Mouse (Mus musculus) liver, embryonic 12.5 days (tissue): Measurements from ENCODE around the gene Adamts9. TPM values are rescaled to one million over a fixed set of nuclear protein-coding genes. Genes with fewer than 3 reads are reported as not detected.

Experiments used
- ATAC-seq: fragments of 200-750 bp; cut with Nextera tagmentation; 2 replicates; pipeline ENCODE4 v1.8.0; 2017; ENCODE audit warnings: moderate number of reproducible peaks, mild to moderate bottlenecking, moderate library complexity
- H3K27ac ChIP-seq: fragments of 300-500 bp; sonication (generic); 2 replicates; pipeline ENCODE4 v1.5.1; 2016; ENCODE audit warnings: mild to moderate bottlenecking
- H3K27me3 ChIP-seq: fragments of 300-500 bp; sonication (generic); replicated peaks from 2 replicates; pipeline ENCODE4 v1.6.1; 2016; ENCODE audit warnings: mild to moderate bottlenecking, moderate library complexity
- H3K36me3 ChIP-seq: fragments of 300-500 bp; sonication (generic); 2 replicates; pipeline ENCODE4 v1.6.1; 2016; ENCODE audit warnings: mild to moderate bottlenecking, moderate library complexity
- H3K4me1 ChIP-seq: fragments of 300-500 bp; sonication (generic); 2 replicates; pipeline ENCODE4 v1.6.1; 2016
- H3K4me2 ChIP-seq: fragments of 300-500 bp; sonication (generic); 2 replicates; pipeline ENCODE4 v1.6.1; 2016; ENCODE audit warnings: mild to moderate bottlenecking, moderate library complexity
- H3K4me3 ChIP-seq: fragments of 300-500 bp; sonication (generic); 2 replicates; pipeline ENCODE4 v1.5.1; 2016; ENCODE audit warnings: mild to moderate bottlenecking, moderate library complexity
- H3K9ac ChIP-seq: fragments of 300-500 bp; sonication (generic); 2 replicates; pipeline ENCODE4 v1.6.1; 2016; ENCODE audit warnings: mild to moderate bottlenecking, moderate library complexity
- H3K9me3 ChIP-seq: fragments of 300-500 bp; sonication (generic); replicated peaks from 2 replicates; pipeline ENCODE4 v1.6.1; 2016; ENCODE audit warnings: mild to moderate bottlenecking, moderate library complexity
- WGBS: fragments of 180-500 bp; shearing (Covaris S2); methylation state at CpG from one replicate; pipeline ENCODE4 v1.1.7; 2016; ENCODE audit not compliant: insufficient replicate concordance; 5-methylcytosine and 5-hydroxymethylcytosine counted together
- polyA plus RNA-seq: library from polyadenylated mRNA; unstranded; fragments of >200 nt; fragmentation: Nextera tagmentation; extraction: Ambion mirVana; gene quantifications from 2 replicates; pipeline ENCODE4 v1.2.1, GENCODE M21; 2016

Gene Adamts9
- polyA plus RNA-seq, 1 experiment from 2014 or later: 2.0 TPM

DNA sequence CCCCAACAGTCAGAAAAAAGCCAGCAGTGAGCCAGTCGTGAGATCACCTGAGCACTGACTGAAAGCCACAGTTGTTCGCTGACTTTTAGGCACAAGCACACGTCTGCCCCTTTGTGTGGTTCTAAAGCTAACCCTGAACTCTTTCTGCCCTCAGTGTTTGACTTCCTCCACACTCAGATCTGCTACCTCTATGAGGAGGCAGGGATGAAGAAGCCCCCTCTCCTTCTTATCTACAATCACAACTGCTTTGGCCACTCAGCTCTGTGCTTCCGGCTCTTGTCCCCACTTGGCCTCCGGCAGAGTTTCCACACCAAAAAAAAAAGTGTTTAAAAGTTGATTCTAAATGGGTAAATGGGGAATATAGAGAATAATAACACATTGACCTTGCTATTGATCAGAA is 67.2 kb downstream of the Adamts9 start:
- Histone ChIP-seq H3K9ac (no peak overlapping the region), H3K27ac (no peak overlapping the region), H3K4me3 (no peak overlapping the region), H3K27me3 (no peaks in the 10 kb centered on the region), H3K36me3 (no peaks in the 10 kb centered on the region), H3K4me2 (no peak overlapping the region), H3K9me3 (no peaks in the 10 kb centered on the region), H3K4me1 (peaks cover 3% of the 10 kb centered on the region; the same call in 1 of the 2 replicates)
- 7% methylated on average over 5 of the region's 5 CpGs for WGBS
- ATAC-seq: no peak

GRCm38 (mm10) chr6:92875340-92875739 is 68.0 kb downstream of the Adamts9 start:
- 61% methylated on average over 2 of the region's 2 CpGs for WGBS
- H3K36me3 ChIP-seq: no peaks in the 10 kb centered on the region
- H3K27me3 ChIP-seq: no peaks in the 10 kb centered on the region
- no peak overlapping the region for H3K4me3 ChIP-seq
- H3K9me3 ChIP-seq: no peaks in the 10 kb centered on the region
- no peak overlapping the region for H3K27ac ChIP-seq
- no peak overlapping the region for H3K4me2 ChIP-seq
- H3K9ac ChIP-seq: no peak overlapping the region
- ATAC-seq: no peak
- H3K4me1 ChIP-seq: peaks cover 3% of the 10 kb centered on the region; the same call in 1 of the 2 replicates

- no peak overlapping the region for H3K4me3 ChIP-seq
- no peak overlapping the region for H3K4me2 ChIP-seq
- 9% methylated on average over 5 of the region's 5 CpGs for WGBS
- no peak overlapping the region for H3K9ac ChIP-seq
- H3K4me1 ChIP-seq: peaks cover 3% of the 10 kb centered on the region; the same call in 1 of the 2 replicates
- no peaks in the 10 kb centered on the region for H3K9me3 ChIP-seq
- no peaks in the 10 kb centered on the region for H3K36me3 ChIP-seq
- ATAC-seq: no peak
- no peaks in the 10 kb centered on the region for H3K27me3 ChIP-seq
- no peak overlapping the region for H3K27ac ChIP-seq
Measured at GRCm38 (mm10) chr6:92874854-92875253, 68.4 kb downstream of the Adamts9 start.

GRCm38 (mm10) chr6:92872766-92873165 is 70.5 kb downstream of the Adamts9 start:
- ATAC-seq: no peak
- Histone ChIP-seq H3K27me3 (no peaks in the 10 kb centered on the region), H3K9ac (no peak overlapping the region), H3K4me2 (no peak overlapping the region), H3K27ac (no peak overlapping the region), H3K36me3 (no peaks in the 10 kb centered on the region), H3K9me3 (no peaks in the 10 kb centered on the region), H3K4me3 (no peak overlapping the region), H3K4me1 (peaks cover 3% of the 10 kb centered on the region; the same call in 1 of the 2 replicates)
- 80% methylated on average over 10 of the region's 10 CpGs for WGBS

- no peak overlapping the region for H3K4me3 ChIP-seq
- no peaks in the 10 kb centered on the region for H3K9me3 ChIP-seq
- 71% methylated on average over 4 of the region's 4 CpGs for WGBS
- no peak overlapping the region for H3K27ac ChIP-seq
- H3K4me1 ChIP-seq: peaks cover 3% of the 10 kb centered on the region; the same call in 1 of the 2 replicates
- H3K36me3 ChIP-seq: no peaks in the 10 kb centered on the region
- no peaks in the 10 kb centered on the region for H3K27me3 ChIP-seq
- ATAC-seq: no peak
- no peak overlapping the region for H3K4me2 ChIP-seq
- H3K9ac ChIP-seq: no peak overlapping the region
Measured at GRCm38 (mm10) chr6:92871813-92872212, 71.5 kb downstream of the Adamts9 start.

DNA sequence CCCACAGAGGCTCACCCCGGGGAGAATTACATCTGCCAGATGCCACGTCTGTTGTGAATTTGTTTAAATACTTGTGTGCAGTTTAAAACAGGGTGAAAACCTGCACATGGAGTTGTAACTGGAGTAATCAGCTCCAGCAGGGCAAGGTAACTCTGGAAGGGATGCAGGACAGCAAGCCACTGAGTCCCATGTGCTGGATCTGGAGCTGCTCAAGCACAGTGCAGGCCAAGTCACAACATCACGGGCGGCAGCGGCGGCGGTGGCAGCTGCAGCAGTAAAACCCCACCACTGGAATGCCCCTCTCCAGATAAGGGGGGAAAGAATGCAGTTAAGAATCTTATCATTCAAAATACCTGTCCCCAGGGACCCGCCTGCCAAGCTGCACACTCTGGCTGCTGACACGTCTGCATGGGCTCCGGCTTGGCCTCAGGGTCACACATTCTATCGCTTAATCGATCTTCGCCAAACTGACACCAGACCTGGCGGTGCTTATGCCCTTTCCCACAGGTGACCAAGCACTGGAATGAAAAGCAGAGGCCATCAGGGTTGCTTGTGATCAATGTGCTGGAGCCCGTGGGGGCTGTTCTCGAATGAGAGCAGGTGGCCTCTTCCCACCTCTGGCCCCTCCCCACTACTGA is 73.6 kb downstream of the Adamts9 start:
- ATAC-seq: no peak
- Histone ChIP-seq H3K4me2 (peak overlapping the region; percentile 2; the same call in 1 of the 2 replicates), H3K27ac (no peak overlapping the region), H3K27me3 (no peaks in the 10 kb centered on the region), H3K4me1 (no peaks in the 10 kb centered on the region), H3K36me3 (no peaks in the 10 kb centered on the region), H3K9me3 (no peaks in the 10 kb centered on the region), H3K9ac (no peak overlapping the region), H3K4me3 (no peak overlapping the region)
- WGBS: 56% methylated on average over 16 of the region's 16 CpGs

DNA sequence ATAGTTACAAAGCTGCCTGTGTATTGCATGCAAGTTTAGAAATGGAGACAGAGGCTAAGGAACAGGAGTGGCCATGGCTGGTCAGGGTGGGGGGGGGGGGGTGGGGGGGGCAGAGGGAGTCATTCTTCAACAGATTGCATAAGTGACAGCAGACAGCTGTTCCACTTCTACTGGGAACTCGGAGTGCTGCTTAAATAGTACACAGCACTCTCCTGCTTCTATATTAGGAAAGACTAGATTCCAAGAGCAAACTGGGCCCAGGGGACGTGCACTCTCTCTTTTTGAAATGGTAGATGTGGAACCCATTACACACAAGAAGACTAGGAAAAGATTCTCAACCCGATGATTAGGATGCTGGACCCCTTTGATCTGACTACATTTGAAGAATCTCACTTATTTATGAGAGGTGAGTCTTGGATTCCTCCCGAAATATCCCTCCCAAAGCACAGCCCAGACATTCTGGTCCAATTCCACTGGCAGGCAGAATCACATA is 74.2 kb downstream of the Adamts9 start, which contains the start of gene Gm15737:
Gm15737 (plus strand) TSS at position 269 of the 493 bp plus-strand sequence.
- H3K27me3 ChIP-seq: no peaks in the 10 kb centered on the region
- H3K36me3 ChIP-seq: no peaks in the 10 kb centered on the region
- H3K27ac ChIP-seq: no peak within 1 kb of the TSS
- ATAC-seq: no peak
- H3K4me1 ChIP-seq: no peaks in the 10 kb centered on the region
- H3K4me3 ChIP-seq: no peak within 1 kb of the TSS
- no peaks in the 10 kb centered on the region for H3K9me3 ChIP-seq
- H3K4me2 ChIP-seq: peak within 1 kb of the TSS; percentile 2; the same call in 1 of the 2 replicates
- 58% methylated on average over 4 of the region's 4 CpGs for WGBS
- no peak within 1 kb of the TSS for H3K9ac ChIP-seq

DNA sequence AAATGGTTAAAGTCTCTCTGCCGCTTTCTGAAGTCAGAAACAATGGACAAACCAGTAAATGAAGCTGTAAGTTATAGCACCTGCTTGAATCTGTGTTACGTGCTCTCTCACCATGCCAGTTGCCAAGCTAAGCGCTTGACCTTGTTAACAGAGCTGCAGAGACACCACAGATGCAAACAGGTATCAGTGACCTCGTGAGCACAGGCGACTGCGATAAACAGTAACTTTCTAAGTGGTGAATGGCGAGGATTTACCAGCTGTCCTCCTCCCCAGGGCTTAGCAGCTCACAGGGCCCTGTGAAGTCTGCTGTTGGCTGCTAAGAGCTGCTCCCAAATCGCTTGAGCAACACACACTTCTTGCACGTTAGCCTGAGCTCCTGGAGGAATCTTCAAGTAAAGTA is 80.7 kb downstream of the Adamts9 start:
- Histone ChIP-seq H3K4me1 (no peaks in the 10 kb centered on the region), H3K9me3 (no peaks in the 10 kb centered on the region), H3K27me3 (no peaks in the 10 kb centered on the region), H3K4me2 (no peak overlapping the region), H3K4me3 (no peak overlapping the region), H3K9ac (no peak overlapping the region), H3K36me3 (peaks cover 5% of the 10 kb centered on the region; the same call in 1 of the 2 replicates), H3K27ac (no peak overlapping the region)
- WGBS: 61% methylated on average over 9 of the region's 9 CpGs
- no peak for ATAC-seq

DNA sequence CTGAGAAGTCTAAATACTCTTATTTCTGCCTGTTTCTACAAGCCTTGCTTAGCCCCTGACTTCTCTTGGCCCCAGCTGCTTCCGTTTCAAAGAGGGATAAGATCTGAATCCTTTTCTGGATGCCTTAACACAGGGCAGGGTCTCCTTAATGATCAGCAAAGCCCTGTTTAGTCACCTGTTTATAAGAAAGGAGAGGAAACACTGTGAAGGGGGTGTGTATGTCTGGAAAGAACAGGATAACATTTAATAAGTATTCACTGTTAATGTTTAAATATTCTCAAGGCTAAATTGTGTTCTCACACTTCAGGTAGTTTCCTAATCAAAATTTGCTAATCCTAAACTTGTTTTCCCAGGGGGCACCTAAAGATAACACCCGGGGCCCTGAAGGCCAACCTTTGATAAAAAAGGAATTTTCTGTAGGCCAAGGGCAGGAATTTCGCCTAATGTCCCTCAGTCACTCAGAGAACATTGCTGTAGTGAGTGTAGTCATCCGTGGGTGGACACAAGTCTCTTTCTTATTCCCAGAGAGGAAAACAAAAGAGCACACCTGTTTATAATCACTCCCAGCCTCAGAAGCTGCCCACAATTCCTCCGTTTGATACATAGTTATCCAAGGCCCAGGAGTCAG is 82.9 kb downstream of the Adamts9 start:
- WGBS: 49% methylated on average over 5 of the region's 5 CpGs
- H3K27ac ChIP-seq: no peak overlapping the region
- H3K4me2 ChIP-seq: no peak overlapping the region
- H3K27me3 ChIP-seq: no peaks in the 10 kb centered on the region
- no peaks in the 10 kb centered on the region for H3K9me3 ChIP-seq
- peaks cover 5% of the 10 kb centered on the region; the same call in 1 of the 2 replicates for H3K36me3 ChIP-seq
- H3K4me3 ChIP-seq: no peak overlapping the region
- ATAC-seq: no peak
- no peaks in the 10 kb centered on the region for H3K4me1 ChIP-seq
- H3K9ac ChIP-seq: no peak overlapping the region

- no peak overlapping the region for H3K4me2 ChIP-seq
- H3K27me3 ChIP-seq: no peaks in the 10 kb centered on the region; the same call in 1 of the 2 replicates
- no peak overlapping the region for H3K9ac ChIP-seq
- 77% methylated on average over 12 of the region's 12 CpGs for WGBS
- no peaks in the 10 kb centered on the region for H3K4me1 ChIP-seq
- peaks cover 5% of the 10 kb centered on the region; the same call in 1 of the 2 replicates for H3K36me3 ChIP-seq
- H3K27ac ChIP-seq: no peak overlapping the region
- H3K9me3 ChIP-seq: no peaks in the 10 kb centered on the region
- no peak for ATAC-seq
- no peak overlapping the region for H3K4me3 ChIP-seq
Measured at GRCm38 (mm10) chr6:92858721-92859510, 84.4 kb downstream of the Adamts9 start.

GRCm38 (mm10) chr6:92857761-92858160 is 85.5 kb downstream of the Adamts9 start:
- WGBS: 79% methylated on average over 13 of the region's 13 CpGs
- ATAC-seq: no peak
- Histone ChIP-seq H3K9ac (no peak overlapping the region), H3K36me3 (peaks cover 3% of the 10 kb centered on the region; the same call in 1 of the 2 replicates), H3K27me3 (no peaks in the 10 kb centered on the region; the same call in 1 of the 2 replicates), H3K4me3 (no peak overlapping the region), H3K4me2 (no peak overlapping the region), H3K9me3 (no peaks in the 10 kb centered on the region), H3K27ac (no peak overlapping the region), H3K4me1 (no peaks in the 10 kb centered on the region)

- Histone ChIP-seq H3K4me1 (no peaks in the 10 kb centered on the region), H3K4me3 (no peak overlapping the region), H3K36me3 (no peaks in the 10 kb centered on the region), H3K9ac (no peak overlapping the region), H3K9me3 (no peaks in the 10 kb centered on the region), H3K27me3 (no peaks in the 10 kb centered on the region; the same call in 1 of the 2 replicates), H3K4me2 (no peak overlapping the region), H3K27ac (no peak overlapping the region)
- no peak for ATAC-seq
- WGBS: 63% methylated on average over 4 of the region's 4 CpGs
Measured at GRCm38 (mm10) chr6:92854873-92855272, 88.4 kb downstream of the Adamts9 start.
